ENCODE assay signal across 9 mouse cellular contexts in genomic region chr1:79640151-79640550, GRCm38 (mm10). TPM values are rescaled to one million over a fixed set of nuclear protein-coding genes. Genes with fewer than 3 reads are reported as not detected.
DNase-seq lines count a peak whose midpoint lies in the region; ATAC-seq and TF ChIP-seq lines count a peak whose summit lies in the region.
"Had no signal": no experiment of that assay in that cellular context is flagged by ENCODE, and none has a peak within 500 bp of the region (broad histone marks: within the 10 kb centered on the region; RNA-seq: fewer than 3 reads in every experiment).

No protein-coding gene starts in this region.

- H3K4me1 ChIP-seq in kidney, embryonic 16.5 days (ENCODE audit: insufficient read depth, low read length): no peaks in the 10 kb centered on the region
- no peaks in the 10 kb centered on the region for H3K4me1 ChIP-seq in forebrain, postnatal 0 days (ENCODE audit: insufficient read depth)
- peaks cover 4% of the 10 kb centered on the region; the same call in 1 of the 2 replicates for H3K4me1 ChIP-seq in limb, embryonic 10.5 days
- H3K4me1 ChIP-seq: liver, embryonic 15.5 days had no signal

- peak; percentile 21 for DNase-seq in kidney, adult 11 months
- DNase-seq in cerebellum, adult 11-12 months: peak; percentile 49
- DNase-seq in forebrain, postnatal 0 days: peak; percentile 91
- DNase-seq in kidney, adult 8-10 months: peak; percentile 17 to 32
- peak; percentile 56 for DNase-seq in limb, embryonic 10.5 days (ENCODE audit: low spot score)
- DNase-seq in ovary, postnatal 14 days (ENCODE audit: low spot score): peak; percentile 35

- no peak overlapping the region for H3K9ac ChIP-seq in kidney, embryonic 16.5 days (replicated peaks; ENCODE audit: low read length)
- 0 out of 2 replicates have a peak overlapping the region, but pooled peaks have one; percentile 22 for H3K9ac ChIP-seq in forebrain, postnatal 0 days
- H3K9ac ChIP-seq: liver, embryonic 15.5 days had no signal

- no peaks in the 10 kb centered on the region for H3K9me3 ChIP-seq in kidney, embryonic 16.5 days (ENCODE audit: low read length)
- no peaks in the 10 kb centered on the region for H3K9me3 ChIP-seq in forebrain, postnatal 0 days (ENCODE audit: low read length)
- no peaks in the 10 kb centered on the region for H3K9me3 ChIP-seq in limb, embryonic 10.5 days (replicated peaks)
- H3K9me3 ChIP-seq: liver, embryonic 15.5 days had no signal

- H3K27me3 ChIP-seq in kidney, embryonic 16.5 days (ENCODE audit: insufficient read depth, low read length): no peaks in the 10 kb centered on the region
- no peaks in the 10 kb centered on the region for H3K27me3 ChIP-seq in forebrain, postnatal 0 days (ENCODE audit: insufficient read depth, low read length)
- no peaks in the 10 kb centered on the region for H3K27me3 ChIP-seq in limb, embryonic 10.5 days (ENCODE audit: low read depth, poor library complexity, severe bottlenecking)
- H3K27me3 ChIP-seq: liver, embryonic 15.5 days had no signal

- H3K36me3 ChIP-seq in kidney, embryonic 16.5 days (ENCODE audit: insufficient read depth, low read length): no peaks in the 10 kb centered on the region
- no peaks in the 10 kb centered on the region for H3K36me3 ChIP-seq in forebrain, postnatal 0 days (ENCODE audit: insufficient read depth)
- H3K36me3 ChIP-seq in limb, embryonic 10.5 days: no peaks in the 10 kb centered on the region
- H3K36me3 ChIP-seq: liver, embryonic 15.5 days had no signal

- WGBS in kidney, embryonic 16.5 days: 66% methylated on average over 7 of the region's 7 CpGs
- 38% methylated on average over 7 of the region's 7 CpGs for WGBS in forebrain, postnatal 0 days
- WGBS in limb, embryonic 10.5 days: 86% methylated on average over 7 of the region's 7 CpGs

- H3K27ac ChIP-seq in kidney, embryonic 16.5 days (ENCODE audit: low read length): no peak overlapping the region
- H3K27ac ChIP-seq in forebrain, postnatal 0 days (ENCODE audit: low read depth, low read length): no peak overlapping the region
- H3K27ac ChIP-seq in limb, embryonic 10.5 days: no peak overlapping the region
- H3K27ac ChIP-seq: liver, embryonic 15.5 days had no signal

- H3K4me2 ChIP-seq in kidney, embryonic 16.5 days (replicated peaks; ENCODE audit: low read depth, low read length): no peak overlapping the region
- H3K4me2 ChIP-seq in forebrain, postnatal 0 days (ENCODE audit: low read depth): no peak overlapping the region
- H3K4me2 ChIP-seq: liver, embryonic 15.5 days had no signal

- peak; percentile 94 for TF ChIP-seq CTCF in forebrain, postnatal 0 days (IDR thresholded peaks at IDR 0.05; ENCODE audit: low read depth)

- ATAC-seq in kidney, embryonic 16.5 days (ENCODE audit: low FRiP score, low TSS enrichment): no peak; the same call in 1 of the 2 replicates
- ATAC-seq in forebrain, postnatal 0 days: peak; percentile 91
- no peak for ATAC-seq in erythroid progenitor cell, adult 5-6 weeks (replicated peaks; ENCODE audit: low FRiP score, poor library complexity, severe bottlenecking)

- no peak overlapping the region for H3K4me3 ChIP-seq in kidney, embryonic 16.5 days (ENCODE audit: low read length)
- H3K4me3 ChIP-seq in forebrain, postnatal 0 days (ENCODE audit: low read depth, low read length): no peak overlapping the region
- no peak overlapping the region for H3K4me3 ChIP-seq in limb, embryonic 10.5 days
- H3K4me3 ChIP-seq: liver, embryonic 15.5 days had no signal

RNA-seq across cellular contexts. Expression of gene Ap1s3, which starts 31.6 kb away (rescaled TPM):
- polyA plus RNA-seq in kidney, embryonic 16.5 days (2015; fragmentation: Nextera tagmentation; extraction: Ambion mirVana): 0.91 and 0.94 TPM in 2 replicates
- 0.43 and 3.2 TPM in 2 replicates for total RNA-seq in forebrain, postnatal 0 days (2014; rRNA removed)
- 0.13 TPM in 1 of 2 replicates, not detected in the other for polyA plus RNA-seq in forebrain, postnatal 0 days (2015; fragmentation: Nextera tagmentation; extraction: Ambion mirVana)
- 0.33 and 0.99 TPM in 2 replicates for polyA plus RNA-seq in limb, embryonic 10.5 days (2016; fragmentation: Nextera tagmentation; extraction: Ambion mirVana)
- 6.8 and 10.1 TPM in 2 replicates for total RNA-seq in erythroid progenitor cell, adult 5-6 weeks (2015; ENCODE audit: low replicate concordance)
- 2.1 TPM in 1 of 2 replicates, not detected in the other for total RNA-seq in erythroid progenitor cell, adult 5-6 weeks (2017; ENCODE audit: low replicate concordance)

Comparison
In these comparisons a context has a peak if more than half of its experiments do, and no peak if none do; other contexts are left out.
1. DNase-seq: peak in every context shown above with its lines; median percentile 91 in forebrain, postnatal 0 days; 56 in limb, embryonic 10.5 days; 49 in cerebellum, adult 11-12 months; 35 in ovary, postnatal 14 days; 24 in kidney, adult 8-10 months; 21 in kidney, adult 11 months.